Mouse (Mus musculus) gastrocnemius, adult 2 months (tissue): Measurements from ENCODE around the gene Adamts13. TPM values are rescaled to one million over a fixed set of nuclear protein-coding genes. Genes with fewer than 3 reads are reported as not detected.
A peak's percentile ranks its signal among the peaks of the same experiment; 100 is the strongest.

Experiments
- DNase-seq: peaks from one replicate; pipeline ENCODE4 v3.0.0; 2022
- H3K27ac ChIP-seq: fragments of 200-600 bp; 2 replicates; pipeline ENCODE4 v1.8.1; 2022; ENCODE audit warnings: mild to moderate bottlenecking
- H3K4me3 ChIP-seq: fragments of 200-600 bp; 2 replicates; pipeline ENCODE4 v1.8.1; 2022; ENCODE audit warnings: mild to moderate bottlenecking, moderate library complexity
- CTCF ChIP-seq: fragments of 200-600 bp; IDR thresholded peaks from 2 replicates; pipeline ENCODE4 v1.8.1; 2022; ENCODE audit warnings: antibody characterized with exemption, mild to moderate bottlenecking, moderate library complexity
- intact Hi-C: fragments of 180-260 bp; cut with DNase I; formaldehyde crosslinking; loops from one replicate; pipeline ENCODE4 v1.15.1; 2025
- total RNA-seq, 2 experiments: library from RNA; stranded (reverse); gene quantifications; 2 replicates each; pipeline ENCODE4 v1.2.3; 2021

The Adamts13 gene
- total RNA-seq, 2 experiments from 2014 or later = not detected

GRCm38 (mm10) chr2:27044641-27045040 lies 71.4 kb downstream of the Adamts13 start:
- H3K27ac ChIP-seq = 0 out of 2 replicates have a peak overlapping the region, but pooled peaks have one; percentile 4
- no peak overlapping the region for H3K4me3 ChIP-seq
- intact Hi-C loops = loop anchor here (5.0 kb wide), 1 partner anchor 78 kb away; no protein-coding TSS in a partner anchor
- TF ChIP-seq CTCF = no peak
- DNase-seq = no peak

- intact Hi-C loops = no loop called here
- TF ChIP-seq CTCF = no peak
- H3K4me3 ChIP-seq = no peak overlapping the region
- DNase-seq = peak; percentile 84
- peak overlapping the region; percentile 13; the same call in 1 of the 2 replicates for H3K27ac ChIP-seq
These were observed 73.0 kb downstream of the Adamts13 start for GRCm38 (mm10) chr2:27045979-27046770.

GRCm38 (mm10) chr2:27049408-27049807 lies 76.2 kb downstream of the Adamts13 start:
- no peak overlapping the region for H3K4me3 ChIP-seq
- intact Hi-C loops = no loop called here
- no peak for DNase-seq
- H3K27ac ChIP-seq = no peak overlapping the region
- TF ChIP-seq CTCF = no peak

GRCm38 (mm10) chr2:27058251-27058650 lies 85.0 kb downstream of the Adamts13 start:
- no peak overlapping the region for H3K4me3 ChIP-seq
- no peak overlapping the region for H3K27ac ChIP-seq
- intact Hi-C loops = no loop called here
- TF ChIP-seq CTCF = no peak
- DNase-seq = no peak

GRCm38 (mm10) chr2:27058751-27059150 lies 85.5 kb downstream of the Adamts13 start:
- intact Hi-C loops = no loop called here
- no peak overlapping the region for H3K4me3 ChIP-seq
- TF ChIP-seq CTCF = no peak
- no peak for DNase-seq
- H3K27ac ChIP-seq = no peak overlapping the region

GRCm38 (mm10) chr2:27059187-27059586 lies 86.0 kb downstream of the Adamts13 start:
- DNase-seq = no peak
- TF ChIP-seq CTCF = no peak
- intact Hi-C loops = no loop called here
- no peak overlapping the region for H3K4me3 ChIP-seq
- H3K27ac ChIP-seq = no peak overlapping the region

Other genes with a start within 250 kb of the Adamts13 start
- gene Abo, start 108.4 kb upstream of the Adamts13 start, total RNA-seq = not detected
- gene Surf6, start 70.5 kb upstream of the Adamts13 start, total RNA-seq = 10 to 100 TPM; 13.0 to 13.1 TPM
- gene Med22, start 62.7 kb upstream of the Adamts13 start, total RNA-seq = 10 to 100 TPM; 15.4 to 19.0 TPM
- gene Rpl7a, start 62.7 kb upstream of the Adamts13 start, total RNA-seq = 100 to 1,000 TPM; 261 to 309 TPM
- 10 to 100 TPM; 12.4 to 16.1 TPM for gene Surf2, start 57.0 kb upstream of the Adamts13 start, total RNA-seq
- 10 to 100 TPM; 41.1 to 41.6 TPM for gene Surf1, start 56.9 kb upstream of the Adamts13 start, total RNA-seq
- 10 to 100 TPM; 69.0 to 75.6 TPM for gene Surf4, start 39.5 kb upstream of the Adamts13 start, total RNA-seq
- gene Stkld1, start 39.4 kb upstream of the Adamts13 start, total RNA-seq = not detected
- 10 to 100 TPM; 16.0 to 19.1 TPM for gene Rexo4, start 9.0 kb upstream of the Adamts13 start, total RNA-seq
- gene Cacfd1, start 36.5 kb downstream of the Adamts13 start, total RNA-seq = 10 to 100 TPM; 34.9 to 36.2 TPM
- not detected for gene Slc2a6, start 54.6 kb downstream of the Adamts13 start, total RNA-seq
- under 1 TPM in 1 of 2 experiments, not detected in 1; 0.36 TPM for gene Mymk, start 98.8 kb downstream of the Adamts13 start, total RNA-seq
- 1 to 10 TPM; 2.9 to 9.8 TPM for gene Adamtsl2, start 106.0 kb downstream of the Adamts13 start, total RNA-seq
- not detected for gene Fam163b, start 169.1 kb downstream of the Adamts13 start, total RNA-seq
- not detected for gene Dbh, start 191.8 kb downstream of the Adamts13 start, total RNA-seq